Mouse (Mus musculus) left cerebral cortex, postnatal 14 days (tissue): ENCODE data around the gene Arsb. TPM values are rescaled to one million over a fixed set of nuclear protein-coding genes. Genes with fewer than 3 reads are reported as not detected.
"Not testable (repeated sequence)": the region's sequence is repeated elsewhere in the genome, so short reads cannot be mapped to it uniquely, and the experiment has no call there.

Experiments
- DNase-seq, 2 experiments: peaks; one replicate each; pipeline ENCODE4 v3.0.0; 2021 to 2022; ENCODE audit warnings: low spot score in 2 of 2, mixed read lengths in 1 of 2
- intact Hi-C: fragments of 180-260 bp; cut with DNase I; formaldehyde crosslinking; loops from one replicate; pipeline ENCODE4 v1.15.1; 2025
- total RNA-seq, 2 experiments: library from RNA; stranded (reverse); gene quantifications; 2 replicates each; pipeline ENCODE4 v1.2.3; 2021

Arsb gene
- total RNA-seq, 2 experiments from 2014 or later = 100.0 to 100 TPM

DNA sequence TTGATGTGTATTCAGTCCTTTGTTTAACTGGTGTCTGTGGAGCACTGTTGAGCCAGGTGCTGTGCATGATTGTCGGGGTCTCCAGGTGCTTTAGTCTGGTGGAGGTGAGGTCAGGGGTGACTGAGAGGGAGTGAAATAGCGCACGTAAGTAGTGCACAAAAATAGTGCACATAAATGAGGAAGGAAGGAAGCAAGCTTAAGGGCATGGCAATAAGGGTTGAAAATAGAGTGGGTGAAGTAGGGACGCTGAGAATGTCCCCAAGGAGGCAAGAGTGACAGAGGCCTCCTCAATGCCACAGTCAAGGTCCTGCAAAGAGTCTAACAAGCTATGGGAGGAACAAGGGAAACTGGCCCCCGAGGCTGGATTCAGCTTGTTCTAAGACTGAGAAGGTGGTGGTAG is 11.4 kb downstream of the Arsb start:
- intact Hi-C loops = no loop called here
- DNase-seq = no peak

DNA sequence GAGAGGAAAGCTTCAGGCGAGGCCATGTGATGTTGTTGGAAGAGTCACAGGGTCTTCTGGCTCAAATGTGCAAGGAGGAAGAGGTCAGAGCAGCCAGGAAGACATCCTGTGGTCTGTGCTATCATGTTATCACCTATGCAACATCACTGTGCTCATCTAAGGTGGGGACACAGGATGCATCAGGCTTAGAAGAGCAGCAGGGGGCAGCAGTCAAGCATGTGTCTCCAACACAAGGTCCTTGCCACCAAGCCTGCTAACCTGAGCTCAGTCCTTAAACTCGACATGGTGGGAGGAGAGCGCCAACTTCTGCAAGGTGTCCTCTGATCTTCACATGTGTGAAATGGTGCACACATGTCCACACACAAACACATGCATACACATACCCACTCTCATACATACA is 13.9 kb downstream of the Arsb start:
- DNase-seq = no peak
- intact Hi-C loops = no loop called here

DNA sequence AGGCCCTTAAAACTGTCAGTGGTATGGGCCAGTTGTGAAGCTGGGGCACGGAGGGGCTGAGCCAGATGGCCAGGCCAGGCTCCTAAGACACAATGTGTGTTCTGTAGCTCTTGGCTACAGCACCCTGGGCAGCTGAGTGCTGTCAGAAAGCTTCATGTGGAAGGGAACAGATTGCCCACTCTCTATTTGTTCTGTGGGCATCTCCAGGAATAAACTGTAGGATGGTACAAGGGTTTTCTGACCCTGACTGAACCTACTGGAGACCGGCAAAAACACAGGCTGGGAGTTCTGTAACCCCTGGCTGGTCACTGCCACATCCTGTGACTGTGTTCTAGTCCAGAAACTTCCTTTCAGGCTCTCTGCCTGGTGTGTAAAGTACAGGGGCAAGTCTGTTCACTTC is 14.6 kb downstream of the Arsb start:
- intact Hi-C loops = no loop called here
- DNase-seq = peak in 1 of 2 experiments; percentile 53

DNA sequence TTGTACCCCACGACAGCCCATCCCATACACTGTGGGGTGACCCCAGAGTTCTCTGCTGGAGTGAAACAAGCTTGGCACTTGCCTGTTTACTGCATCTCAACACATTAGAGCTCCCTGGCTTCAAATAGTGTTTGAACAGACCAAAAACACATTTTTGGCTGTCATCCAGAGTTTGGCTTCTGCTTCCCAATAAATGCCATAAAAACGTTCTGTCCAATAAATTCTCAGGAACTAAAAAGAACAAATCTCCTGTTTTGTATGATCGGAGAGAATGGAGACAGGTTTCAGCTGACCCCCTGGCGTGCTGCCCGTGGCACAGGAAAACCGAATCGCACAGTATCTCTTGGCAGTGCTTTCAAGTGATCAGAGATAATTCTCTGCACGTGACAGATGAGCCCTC is 16.2 kb downstream of the Arsb start:
- intact Hi-C loops = no loop called here
- no peak for DNase-seq

DNA sequence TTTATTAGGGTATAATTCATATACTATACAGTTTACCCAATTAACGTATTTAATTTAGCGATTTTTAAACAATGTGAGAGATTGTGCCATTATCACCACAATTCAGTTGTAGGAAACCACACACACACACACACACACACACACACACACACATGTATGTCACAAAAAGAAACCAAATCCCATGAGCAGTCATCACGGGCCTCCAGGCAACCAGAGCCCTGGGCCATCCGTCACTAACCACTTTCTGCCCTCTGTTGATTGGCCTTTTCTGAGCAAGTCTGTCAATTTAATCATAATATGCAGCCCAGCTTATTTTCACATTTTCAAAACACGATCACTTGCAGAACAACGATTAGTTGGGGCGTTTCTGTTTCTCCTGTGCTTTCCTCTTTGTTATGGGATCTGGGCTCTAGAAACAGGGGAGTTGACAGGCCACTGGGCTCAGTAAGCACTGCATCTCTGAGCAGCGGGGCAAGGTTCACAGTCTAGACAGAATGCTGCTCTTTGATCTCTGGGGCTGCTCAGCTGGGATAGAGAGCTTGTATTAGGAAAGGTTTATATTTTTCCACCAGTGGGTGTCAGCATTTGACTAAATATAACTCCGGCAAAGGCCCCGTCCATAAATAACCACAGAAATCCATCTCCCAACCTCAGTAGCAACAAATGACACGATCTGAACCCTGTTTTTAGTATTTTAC is 21.7 kb downstream of the Arsb start:
- DNase-seq = peak; percentile 53 to 63

DNA sequence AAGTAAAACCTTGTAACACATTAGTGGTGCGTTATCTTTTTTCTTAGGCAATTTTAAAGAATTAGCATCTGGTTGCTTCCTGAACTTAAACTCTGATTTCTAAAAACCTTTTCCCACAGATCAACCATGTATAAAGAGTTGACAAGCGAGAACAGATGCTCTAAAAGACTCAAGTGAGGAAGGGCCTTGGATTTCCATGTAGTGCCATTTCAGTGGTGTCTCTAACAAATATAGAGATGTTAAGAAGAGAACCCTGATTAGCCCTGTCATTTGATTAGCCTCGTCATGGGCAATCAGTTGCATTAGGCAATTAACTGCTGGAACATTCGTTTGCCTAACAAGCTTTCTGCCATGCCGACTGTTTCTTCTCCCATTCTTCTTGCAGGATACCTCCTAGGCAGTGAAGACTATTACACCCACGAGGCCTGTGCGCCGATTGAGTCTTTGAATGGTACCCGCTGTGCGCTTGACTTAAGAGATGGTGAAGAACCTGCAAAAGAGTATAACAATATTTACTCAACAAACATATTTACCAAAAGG is 22.3 kb downstream of the Arsb start:
- intact Hi-C loops = loop anchor here (10.0 kb wide), 1 partner anchor 411 kb away; no protein-coding TSS in a partner anchor
- no peak for DNase-seq

More for the DNA sequence above, 21.7 kb downstream of the Arsb start:
- intact Hi-C loops = loop anchor here (10.0 kb wide), 1 partner anchor 412 kb away; no protein-coding TSS in a partner anchor

DNA sequence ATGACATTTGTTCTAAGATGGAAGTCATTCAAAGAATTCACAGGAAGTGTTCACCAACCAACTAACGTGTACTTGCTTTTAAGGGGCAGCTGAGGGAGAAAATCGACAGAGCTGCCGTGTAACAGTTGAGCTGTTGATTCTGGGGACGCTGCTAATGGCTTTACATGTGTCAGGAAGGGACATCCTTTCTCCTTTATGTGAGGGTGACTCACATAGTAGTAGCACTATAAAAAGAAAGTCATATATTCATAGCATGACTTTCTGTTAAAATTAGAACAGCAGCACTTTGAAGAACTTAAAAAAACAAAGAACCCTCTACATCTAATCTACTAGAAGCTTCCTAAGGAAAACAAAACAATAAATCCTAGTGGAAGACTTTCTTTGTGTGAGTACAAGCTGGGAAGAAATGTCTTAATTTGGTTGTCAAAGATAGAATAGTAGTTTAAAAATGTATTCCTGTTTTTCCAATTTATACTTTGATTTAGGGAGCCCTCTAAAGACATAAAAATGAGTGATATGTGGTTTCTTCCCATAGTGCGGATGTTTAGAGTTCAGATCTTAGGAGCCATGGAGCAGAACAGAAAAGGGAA is 25.7 kb downstream of the Arsb start:
- no peak for DNase-seq
- intact Hi-C loops = loop anchor here (5.0 to 10.0 kb wide), 2 partner anchors 350 to 408 kb away; no protein-coding TSS in a partner anchor

DNA sequence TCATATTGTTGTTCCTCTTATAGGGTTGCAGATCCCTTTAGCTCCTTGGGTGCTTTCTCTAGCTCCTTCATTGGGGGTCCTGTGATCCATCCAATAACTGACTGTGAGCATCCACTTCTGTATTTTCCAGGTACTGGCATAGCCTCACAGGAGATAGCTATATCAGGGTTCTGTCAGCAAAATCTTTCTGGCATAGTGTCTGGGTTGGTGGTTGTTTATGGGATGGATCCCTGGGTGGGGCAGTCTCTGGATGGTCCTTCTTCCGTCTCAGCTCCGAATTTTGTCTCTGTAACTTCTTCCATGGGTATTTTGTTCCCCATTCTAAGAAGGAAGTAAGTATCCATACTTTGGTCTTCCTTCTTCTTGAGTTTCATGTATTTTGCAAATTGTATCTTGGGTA is 38.9 kb downstream of the Arsb start:
- intact Hi-C loops = not testable (repeated sequence)

DNA sequence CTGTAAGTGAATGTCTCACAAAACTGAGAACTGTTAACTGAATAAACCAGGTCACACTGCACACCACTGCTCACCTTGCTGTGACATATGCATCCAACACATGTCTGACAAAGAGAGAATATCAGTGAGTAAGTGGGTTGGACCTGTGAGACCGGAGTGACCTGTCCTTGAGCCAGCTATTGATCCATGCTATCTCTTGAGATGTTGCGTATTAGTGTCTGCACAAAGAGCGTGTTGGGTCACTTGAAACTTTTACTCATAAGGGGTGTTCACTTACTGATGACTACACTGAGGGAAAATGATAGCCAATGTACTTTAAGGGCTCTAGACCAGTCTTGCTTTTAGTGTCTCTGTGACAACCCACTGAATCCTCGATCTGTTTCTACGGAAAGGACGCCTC is 42.7 kb downstream of the Arsb start:
- DNase-seq = no peak
- intact Hi-C loops = no loop called here

More for the DNA sequence above, 38.9 kb downstream of the Arsb start:
- not testable (repeated sequence) for DNase-seq

DNA sequence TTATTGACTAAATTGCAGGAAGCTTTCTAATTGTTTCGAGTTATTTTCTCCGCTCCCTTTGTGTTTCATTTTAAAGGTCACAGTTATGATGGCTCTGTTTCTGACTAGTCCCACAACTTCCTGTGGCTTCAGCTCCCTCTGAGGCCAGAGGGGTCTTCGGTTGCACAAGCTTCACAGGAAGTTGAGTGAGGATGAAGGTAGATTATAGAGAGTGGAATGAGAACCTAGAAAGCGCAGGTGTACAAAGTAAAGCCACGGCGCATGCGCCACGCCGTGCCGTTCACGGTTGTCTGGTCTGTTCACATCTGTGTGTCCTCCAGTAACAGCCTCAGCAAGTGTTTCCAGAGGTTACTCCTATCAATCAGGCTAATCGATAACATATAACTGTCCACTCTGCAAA is 43.2 kb downstream of the Arsb start:
- intact Hi-C loops = no loop called here
- no peak for DNase-seq

DNA sequence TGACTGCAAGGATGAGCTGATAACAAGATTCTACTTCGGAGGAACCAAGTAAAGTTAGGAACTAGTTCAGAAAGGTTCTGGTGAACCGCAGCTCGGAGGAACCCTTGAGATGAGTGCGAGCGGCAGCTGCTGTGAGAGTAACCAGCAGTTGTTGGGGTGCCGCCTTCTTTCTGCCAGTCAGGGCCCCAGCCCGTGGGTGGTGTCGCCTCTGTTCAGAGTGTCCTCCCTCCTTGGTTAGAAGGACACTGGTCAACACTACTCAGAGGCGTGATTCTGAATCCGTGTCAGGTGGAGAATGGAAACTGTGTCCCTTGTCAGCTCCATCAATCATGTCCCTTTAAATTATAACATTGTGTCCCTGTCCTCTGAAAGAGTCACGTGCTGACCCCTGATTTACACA is 43.7 kb downstream of the Arsb start:
- no peak for DNase-seq
- intact Hi-C loops = no loop called here

DNA sequence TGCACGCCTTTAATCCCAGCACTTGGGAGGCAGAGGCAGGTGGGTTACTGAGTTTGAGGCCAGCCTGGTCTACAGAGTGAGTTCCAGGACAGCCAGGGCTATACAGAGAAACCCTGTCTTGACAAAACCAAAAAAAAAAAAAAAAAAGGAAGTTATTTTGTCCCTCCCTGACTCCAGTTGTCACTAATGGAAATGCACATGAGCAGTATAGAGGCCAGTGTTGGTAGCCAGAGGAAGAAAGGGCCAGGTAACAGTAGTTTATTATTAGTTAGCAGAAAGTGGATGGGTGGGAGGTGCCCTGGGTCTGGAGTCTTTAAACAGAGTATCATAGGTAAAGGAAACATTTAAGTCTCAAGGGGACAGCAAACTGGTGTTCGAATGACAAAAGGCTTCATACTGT is 44.7 kb downstream of the Arsb start:
- intact Hi-C loops = no loop called here
- no peak for DNase-seq

DNA sequence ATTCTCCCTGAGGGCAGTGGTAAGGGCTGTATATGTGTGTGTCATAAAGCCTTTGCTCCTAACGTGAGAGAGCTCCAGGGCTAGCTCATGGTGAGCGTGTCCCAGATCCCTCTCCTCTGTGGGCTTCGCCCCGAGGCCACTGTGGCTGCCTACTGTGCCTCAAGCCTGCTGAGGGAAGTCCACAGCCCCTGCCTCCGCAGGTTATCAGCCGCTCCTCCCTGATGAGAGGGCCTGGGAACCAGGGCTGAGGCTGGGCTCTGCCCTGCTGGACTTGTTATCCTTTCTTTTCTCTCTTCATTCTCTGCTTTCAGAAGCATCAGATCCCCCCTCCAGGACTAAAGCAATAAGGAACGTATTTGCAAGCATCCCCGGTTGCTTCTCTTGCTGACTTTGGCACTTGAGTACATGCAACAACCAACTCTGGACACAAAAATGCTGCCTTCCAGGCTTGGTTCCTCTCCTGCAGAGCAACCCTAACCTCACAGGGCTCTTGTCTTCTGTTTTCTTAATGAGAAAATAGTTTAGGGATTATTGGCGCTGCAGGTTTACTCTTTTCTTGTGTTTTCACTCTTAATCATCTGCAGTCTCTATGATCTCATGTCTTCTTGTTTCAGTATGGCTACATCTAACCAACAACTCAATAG is 45.4 kb downstream of the Arsb start:
- DNase-seq = no peak
- intact Hi-C loops = no loop called here

DNA sequence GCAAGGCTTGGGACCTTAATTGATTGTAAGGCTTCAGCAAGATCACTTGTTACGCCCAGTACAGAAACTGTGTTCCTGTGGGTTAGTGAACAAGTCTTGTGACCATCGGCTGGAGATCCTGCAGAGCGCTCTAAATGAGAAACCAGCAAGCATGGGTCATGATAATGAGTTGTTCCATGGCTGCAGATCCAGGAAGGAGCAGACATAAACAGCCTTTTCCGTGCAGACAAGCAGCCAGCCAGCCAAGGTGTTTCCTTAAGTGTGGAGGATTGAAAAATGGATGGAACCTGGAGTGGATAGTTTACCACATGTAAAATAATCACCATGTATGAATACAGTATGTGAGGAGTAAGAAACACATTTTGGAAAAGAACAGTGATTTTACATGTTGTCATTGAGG is 48.7 kb downstream of the Arsb start:
- intact Hi-C loops = no loop called here

DNA sequence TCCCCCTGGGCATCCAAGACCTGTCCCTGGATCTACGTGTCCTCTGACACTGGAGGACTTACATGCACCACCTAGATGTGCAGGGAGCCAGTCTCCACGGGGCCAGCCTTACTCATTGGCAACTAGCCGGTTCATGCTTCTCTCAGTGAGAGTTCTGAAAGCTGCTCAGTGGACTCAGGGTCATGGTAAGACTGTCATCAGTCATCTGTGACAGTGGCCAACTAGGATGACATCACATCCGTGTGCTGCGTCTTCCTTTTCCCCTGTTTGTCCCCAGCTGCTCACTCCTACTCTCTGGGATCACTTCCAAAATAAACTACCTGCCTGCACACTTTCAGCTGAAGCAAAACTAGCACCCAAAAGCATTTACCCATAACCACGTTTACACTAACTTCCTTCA is 50.6 kb downstream of the Arsb start:
- intact Hi-C loops = no loop called here
- DNase-seq = no peak

More for the DNA sequence above, 48.7 kb downstream of the Arsb start:
- no peak for DNase-seq

DNA sequence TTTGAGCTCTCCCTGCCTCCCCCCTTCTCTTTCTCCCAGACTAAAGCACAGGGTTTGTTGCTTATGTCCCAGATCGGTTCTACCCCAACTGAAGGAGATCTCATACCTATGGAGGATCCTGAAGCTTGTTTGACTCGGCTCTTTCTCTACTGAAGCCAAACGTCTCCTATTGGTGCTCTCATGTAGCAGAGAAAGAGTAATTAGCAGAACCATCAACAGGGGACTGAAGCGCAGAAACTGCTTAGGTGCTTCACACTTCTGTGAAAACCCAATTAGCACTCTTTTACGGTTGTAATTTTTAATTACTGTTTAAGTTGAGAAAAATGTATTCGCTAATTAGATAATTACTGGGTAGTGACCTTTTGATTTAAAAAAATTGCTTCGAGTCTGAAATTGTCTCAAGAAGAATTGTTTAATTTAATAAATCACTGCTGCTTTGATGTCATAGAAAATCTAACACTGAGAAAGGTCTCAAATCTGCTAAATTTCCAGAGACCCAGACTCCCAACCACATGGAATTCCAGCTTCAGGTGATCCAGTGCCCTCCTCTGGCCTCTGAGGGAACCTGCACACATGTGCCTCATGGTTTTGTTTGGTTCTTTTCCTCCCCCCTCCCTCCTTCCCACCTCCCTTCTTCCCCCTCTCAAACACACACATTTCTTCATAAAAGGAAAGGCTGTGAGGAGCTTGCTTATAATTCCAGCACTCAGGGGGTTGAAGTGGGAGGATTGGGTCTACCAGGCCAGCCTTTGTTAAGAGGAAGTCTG is 54.5 kb downstream of the Arsb start:
- intact Hi-C loops = no loop called here
- DNase-seq = no peak

DNA sequence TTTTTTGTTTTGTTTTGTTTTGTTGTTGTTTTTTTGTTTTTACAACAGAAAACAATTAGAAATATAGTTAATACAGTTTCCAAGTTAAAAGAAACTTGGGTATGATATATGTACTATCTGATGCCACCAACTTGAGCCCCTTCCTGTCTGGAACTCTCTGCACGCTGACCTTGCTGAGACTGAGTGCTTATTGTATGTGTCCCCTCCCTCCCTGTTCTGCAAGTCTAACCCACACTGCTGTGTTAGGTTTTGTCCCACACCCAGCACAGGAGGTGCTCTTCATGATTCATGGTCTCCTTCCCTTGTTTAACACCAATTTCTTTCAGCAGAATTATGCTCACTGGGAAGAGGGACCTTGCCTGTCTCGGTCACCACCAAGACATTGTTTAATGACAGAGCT is 56.3 kb downstream of the Arsb start:
- no peak for DNase-seq
- intact Hi-C loops = no loop called here

DNA sequence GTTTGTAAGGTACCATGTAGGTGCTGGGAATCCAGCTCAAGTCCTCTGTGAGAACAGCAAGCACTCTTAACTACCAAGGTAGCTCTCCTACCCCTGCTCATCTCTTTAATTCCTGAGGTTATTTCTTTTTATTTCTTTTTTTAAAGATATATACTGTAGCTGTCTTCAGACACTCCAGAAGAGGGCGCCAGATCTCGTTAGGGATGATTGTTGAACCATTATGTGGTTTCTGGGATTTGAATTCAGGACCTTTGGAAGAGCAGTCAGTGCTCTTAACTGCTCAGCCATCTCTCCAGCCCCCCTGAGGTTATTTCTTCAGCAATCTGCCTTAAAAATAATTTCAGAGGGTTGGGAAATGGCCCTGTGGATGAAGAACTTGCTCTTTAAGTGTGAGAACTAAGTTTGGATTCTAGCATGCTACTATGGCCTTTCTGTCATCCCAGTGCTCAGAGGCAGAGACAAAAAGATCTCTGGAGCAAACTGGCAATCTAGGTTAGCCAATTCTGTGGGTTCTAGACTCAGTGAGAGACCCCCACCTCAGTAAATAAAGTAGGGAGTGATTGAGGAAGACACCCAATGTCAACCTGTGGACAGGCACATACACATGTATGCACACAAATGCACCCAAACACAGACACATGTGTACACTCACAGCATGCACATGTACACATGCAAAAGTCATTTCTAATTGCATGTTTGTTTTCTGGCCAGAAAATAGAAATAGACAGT is 58.3 kb downstream of the Arsb start:
- DNase-seq = no peak

DNA sequence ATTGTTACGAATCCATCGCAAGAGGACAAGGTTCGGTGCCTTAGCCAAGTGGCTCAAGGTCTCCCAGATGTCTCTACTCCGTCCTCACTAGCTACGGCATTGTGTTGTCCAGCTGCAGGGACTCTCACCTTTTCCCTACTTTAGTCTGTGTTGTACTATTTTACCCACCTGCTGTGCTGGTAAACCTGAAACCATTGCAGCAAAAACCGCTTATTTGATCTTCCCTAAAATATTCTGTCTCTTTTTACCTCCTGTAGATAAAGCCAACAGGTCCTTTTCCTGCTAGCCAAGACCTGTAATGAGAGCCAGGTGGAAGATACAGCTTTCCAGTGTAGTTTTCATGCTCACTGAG is 58.8 kb downstream of the Arsb start:
- intact Hi-C loops = no loop called here
- no peak for DNase-seq

More for the DNA sequence above, 58.3 kb downstream of the Arsb start:
- intact Hi-C loops = no loop called here
